Mouse (Mus musculus) thymus, adult 2 months (tissue): ENCODE data around the gene Emc8.

Experiments used
- CTCF ChIP-seq: fragments of 200-500 bp; IDR thresholded peaks from 2 replicates; pipeline ENCODE4 v1.5.1; 2012; ENCODE audit warnings: mild to moderate bottlenecking, control low read depth, low read length, moderate library complexity, borderline replicate concordance; ENCODE audit not compliant: control insufficient read depth, poor library complexity, insufficient read depth; ENCODE audit errors: extremely low read depth
- POLR2A ChIP-seq: fragments of 200-500 bp; IDR thresholded peaks from 2 replicates; pipeline ENCODE4 v1.6.1; 2012; ENCODE audit warnings: mild to moderate bottlenecking, low read length, control low read depth, moderate library complexity; ENCODE audit not compliant: control insufficient read depth, poor library complexity, insufficient read depth; ENCODE audit errors: extremely low read depth

GRCm38 (mm10) chr8:120664566-120664965, 3.8 kb downstream of the Emc8 start:
- TF ChIP-seq CTCF (no peak), POLR2A (no peak)
